Mouse (Mus musculus) embryo, embryonic 9.5 days (tissue): ENCODE measurements around the gene Mark1.

ENCODE experiments used
- DNase-seq: peaks from one replicate; pipeline ENCODE4 v3.0.0-alpha.2; 2017; ENCODE audit errors: extremely low spot score

The Mark1 gene

DNA sequence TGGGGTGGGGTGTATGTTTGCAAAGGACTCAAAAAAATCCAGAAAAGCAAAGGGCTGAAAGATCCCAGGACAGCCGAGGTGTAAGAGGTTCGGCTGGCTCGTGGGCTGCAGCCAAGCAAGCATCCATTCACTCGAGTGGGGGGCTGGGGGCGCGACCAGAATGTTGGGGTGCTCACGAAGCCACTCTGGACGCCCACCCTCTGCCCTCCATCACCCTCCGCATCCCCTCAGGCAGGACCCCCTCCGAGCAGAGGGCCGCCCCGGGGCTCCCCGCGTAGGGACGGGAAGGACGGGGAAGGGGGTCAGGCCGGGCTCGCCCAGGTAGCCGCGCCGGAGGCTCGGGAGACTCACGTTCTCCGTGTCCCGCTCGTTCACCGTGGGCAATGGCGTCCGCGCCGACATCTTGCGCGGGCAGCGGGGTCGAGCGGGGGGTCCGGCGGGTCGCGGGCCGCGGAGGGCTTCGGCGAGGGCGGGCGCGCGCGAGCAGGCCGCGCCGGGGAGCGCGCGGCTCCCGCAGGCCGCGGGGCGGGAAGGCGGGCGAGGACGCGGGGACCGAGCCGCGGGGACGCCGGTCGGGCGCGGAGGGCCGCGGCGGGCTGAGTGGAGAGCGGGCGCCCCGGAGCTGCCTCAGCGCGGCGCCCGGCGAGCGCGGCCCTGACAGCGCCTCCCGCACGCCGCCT lies at the start of gene Mark1:
Gene Mark1 (minus strand): TSS at position 500 of the 680 bp plus-strand sequence.
- DNase-seq = peak; percentile 58

DNA sequence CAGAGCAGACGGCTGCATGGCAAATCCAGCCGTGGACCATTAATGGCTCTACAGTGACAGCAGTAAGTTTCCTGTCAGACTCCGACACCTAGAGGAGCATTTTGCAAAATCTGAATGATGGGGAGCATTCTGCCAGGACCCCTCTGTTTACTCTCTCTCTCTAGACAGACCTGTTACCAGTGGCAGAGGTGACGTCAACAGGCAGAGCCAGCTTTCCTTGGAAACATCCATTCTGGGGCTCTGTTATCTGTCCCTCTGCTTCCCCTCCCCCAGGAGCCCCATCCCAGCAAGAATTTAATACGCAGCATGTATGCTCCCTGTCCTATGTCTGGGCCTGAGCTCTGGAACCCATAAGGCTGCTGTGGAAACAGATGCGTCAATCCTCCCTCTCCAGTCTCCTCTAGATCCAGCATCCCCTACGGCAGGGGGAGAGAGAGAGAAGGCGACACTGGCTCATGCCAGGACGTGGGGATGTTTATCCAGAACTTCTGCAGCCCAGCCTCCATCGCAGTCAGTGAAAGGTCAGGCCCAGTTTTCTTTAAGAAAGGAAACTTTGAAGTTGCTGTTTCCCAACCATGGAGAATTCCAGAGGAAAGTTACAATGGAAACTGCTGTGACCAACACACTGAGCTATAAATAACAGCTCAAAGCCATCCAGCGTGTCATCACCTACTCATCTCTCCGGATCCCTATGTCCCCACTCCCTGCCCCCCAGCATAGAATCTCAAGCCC lies 48.3 kb upstream of the Mark1 start:
- no peak for DNase-seq

DNA sequence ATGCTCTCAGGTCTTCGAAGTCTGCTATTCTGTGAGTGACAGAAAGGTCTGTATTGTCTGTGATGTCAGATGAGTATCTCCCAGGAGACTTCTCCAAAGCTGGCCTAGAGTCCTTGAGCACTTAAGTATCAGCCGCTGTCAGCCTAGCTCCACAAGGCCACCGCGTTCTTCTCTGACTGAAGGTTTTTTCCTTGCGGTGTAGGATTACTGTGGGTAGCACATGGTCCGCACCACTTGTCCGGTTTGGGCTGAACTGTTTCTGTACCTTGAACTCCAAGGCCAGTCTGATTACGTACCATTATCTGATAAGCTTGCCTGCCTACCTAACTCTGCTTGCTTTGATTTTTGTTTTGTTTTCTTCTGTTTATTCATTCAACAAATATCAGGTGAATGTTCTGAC lies 47.1 kb upstream of the Mark1 start:
- DNase-seq = no peak

DNA sequence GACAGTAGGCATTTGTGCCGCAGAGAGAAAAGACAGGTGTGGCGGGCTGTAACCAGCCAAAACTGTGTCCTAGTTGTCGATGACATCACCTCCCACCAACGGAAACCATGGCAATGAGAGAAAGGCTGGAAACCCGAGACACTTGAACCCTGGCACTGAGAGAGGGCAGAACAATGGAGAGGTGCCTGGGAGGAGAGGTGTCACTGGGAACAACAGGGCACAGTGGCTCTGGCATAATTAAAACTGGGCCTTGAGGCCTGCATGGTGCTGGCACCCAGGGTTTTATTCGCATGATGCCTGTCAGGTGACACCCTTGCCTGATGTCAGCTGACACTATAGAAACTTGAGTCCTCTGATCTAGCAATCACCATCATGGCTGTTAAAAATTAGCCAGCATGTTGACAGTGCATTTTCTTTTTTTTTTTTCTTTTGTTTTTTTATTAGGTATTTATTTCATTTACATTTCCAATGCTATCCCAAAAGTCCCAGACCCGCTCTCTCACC lies 38.9 kb upstream of the Mark1 start:
- DNase-seq = no peak

DNA sequence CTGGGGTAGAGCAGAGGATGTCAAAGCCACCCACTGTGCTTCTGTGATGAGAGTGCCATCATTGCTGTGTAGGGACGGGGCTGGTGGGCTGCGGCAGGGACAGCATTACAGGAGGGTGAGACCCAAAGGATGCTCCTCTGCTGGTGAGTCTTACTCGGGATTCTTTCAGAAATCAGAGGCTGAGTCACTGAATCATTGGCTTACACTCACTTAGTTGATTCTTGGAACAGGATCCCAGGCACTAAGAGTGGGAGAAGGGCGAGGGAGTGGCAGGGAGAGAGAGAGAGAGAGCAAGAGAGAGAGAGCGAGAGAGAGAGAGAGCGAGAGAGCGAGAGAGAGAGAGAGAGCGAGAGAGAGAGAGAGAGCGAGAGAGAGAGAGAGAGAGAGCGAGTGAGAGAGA lies 31.2 kb upstream of the Mark1 start:
- no peak for DNase-seq

DNA sequence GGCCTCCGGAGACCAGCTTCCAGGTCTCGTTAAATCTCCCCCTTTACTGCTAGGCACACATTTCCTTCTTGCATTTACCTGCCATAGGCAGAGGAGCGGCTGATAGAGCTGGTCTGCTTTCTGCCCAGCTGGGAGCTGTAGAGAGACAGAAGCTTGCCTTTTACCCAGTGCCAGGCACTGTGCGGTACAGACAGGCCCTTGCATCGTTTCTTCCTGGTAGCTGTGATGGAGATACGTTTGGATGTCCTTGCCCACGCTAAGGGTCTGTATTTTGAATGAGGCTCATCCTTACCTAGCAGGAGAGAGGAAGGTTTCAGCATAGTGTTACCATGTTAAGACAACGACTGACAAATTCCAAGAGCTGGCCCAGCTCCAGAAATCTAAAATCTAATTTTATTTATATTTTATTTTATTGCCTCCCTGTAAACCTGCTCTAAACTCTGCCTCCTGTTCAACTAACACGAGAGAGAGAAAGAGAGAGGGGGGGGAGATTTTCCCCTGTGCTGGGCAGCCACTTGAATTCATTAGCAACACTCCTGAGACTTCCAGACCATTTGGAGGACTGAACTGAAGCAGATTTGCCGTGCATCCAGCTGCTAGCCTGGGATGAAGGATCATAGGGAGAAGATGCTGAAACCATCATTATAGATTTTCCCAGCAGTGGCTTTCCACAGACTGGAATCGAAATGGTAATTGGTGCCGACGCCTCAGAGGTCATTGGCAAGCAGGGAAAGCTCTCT lies 21.2 kb upstream of the Mark1 start:
- no peak for DNase-seq

DNA sequence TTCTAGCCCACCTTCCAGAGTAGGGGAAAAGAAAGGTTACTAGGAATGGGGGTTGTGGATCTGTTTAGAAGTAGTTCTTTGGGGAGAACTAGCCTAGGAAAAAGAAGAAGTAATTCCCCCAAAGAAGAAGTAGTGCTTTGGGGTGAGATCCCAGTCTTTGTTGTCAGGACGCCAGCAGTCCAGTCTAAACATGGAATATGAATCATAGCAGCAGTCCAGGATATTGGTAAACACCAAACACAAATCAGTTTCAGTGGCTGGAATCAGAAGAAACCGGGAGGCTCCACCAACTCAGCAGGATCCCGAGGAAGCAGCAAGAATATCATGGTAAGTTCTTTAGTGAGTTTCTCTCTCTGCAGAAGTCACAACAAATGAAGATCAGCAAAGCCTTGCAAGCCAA lies 13.2 kb upstream of the Mark1 start:
- no peak for DNase-seq

DNA sequence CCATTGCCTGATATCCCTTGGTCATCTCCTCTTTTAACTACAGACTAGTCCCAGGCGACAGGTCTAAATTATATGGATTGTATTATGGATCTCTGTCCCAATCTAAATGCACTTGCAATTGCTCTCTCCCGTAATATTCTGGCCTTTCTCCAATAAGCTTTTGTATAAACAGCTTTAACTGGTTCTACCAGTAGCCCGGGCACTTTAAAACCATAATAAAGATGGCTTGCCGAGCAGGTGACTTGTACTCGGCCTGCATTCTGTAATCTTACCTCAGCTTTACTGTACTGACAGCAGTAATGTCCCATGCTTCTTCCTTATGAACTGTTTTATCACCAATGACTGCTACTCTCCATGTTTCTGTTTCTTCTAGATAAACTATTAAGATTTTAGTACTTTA lies 7.7 kb upstream of the Mark1 start:
- DNase-seq = no peak

DNA sequence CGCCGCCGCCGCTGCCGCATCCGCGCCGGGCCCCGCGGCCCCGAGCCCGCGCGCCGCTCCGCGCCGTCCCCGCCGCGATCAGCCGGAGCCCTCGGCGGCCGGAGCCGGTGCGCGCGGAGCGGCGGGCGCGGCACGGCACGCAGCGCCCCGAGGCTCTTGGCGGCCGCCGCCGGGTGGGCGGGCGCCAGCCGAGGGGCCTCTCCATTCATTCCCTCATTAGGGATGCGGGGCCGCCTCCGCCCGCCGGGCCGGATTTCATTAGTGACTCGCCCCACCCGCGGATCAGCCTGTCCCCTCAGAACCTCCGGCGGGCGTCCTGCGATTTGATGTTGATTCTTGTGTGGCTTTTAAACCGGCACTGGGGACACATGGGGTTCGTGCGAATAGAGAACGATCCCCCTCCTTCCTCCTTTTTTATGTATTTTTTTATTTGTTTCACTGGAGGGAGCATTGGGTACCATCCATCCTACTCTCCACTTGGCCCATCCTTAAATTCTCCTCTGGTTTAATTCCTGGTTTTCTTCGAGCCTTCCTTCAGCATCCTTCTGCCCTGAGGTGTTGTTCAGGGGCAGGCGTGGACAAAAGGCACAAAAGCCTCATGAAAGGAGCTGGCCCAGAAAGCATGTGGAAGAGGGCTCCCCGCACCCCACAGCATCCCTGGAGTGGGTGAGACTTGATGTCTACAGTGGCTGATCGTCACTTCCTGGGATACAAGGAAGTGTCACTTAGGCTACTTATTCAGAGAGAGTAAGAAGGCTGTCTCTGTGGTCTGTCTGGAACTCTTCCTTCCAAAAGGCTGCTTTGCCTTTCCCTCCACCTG lies 620 bp upstream of the Mark1 start:
- peak; percentile 51 for DNase-seq

DNA sequence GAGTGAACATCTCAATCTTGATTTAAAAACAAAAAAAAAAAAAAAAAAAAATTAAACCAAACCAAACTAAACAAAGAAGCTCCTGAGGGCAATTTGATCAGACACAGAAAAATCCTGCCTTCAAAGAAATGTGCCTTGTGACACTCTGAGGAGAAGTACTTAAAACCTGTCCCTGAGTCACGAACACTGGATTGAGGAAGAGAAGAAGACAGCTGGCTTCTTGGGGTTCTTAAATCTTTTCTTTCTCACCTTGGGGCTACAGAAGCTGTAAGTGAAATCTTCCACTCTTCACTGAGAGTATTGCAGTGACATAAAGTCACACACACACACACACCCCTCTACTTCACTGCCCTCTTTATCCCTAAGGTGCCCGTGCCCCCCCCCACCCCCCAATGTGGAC lies 739 bp downstream of the Mark1 start:
- DNase-seq = no peak

DNA sequence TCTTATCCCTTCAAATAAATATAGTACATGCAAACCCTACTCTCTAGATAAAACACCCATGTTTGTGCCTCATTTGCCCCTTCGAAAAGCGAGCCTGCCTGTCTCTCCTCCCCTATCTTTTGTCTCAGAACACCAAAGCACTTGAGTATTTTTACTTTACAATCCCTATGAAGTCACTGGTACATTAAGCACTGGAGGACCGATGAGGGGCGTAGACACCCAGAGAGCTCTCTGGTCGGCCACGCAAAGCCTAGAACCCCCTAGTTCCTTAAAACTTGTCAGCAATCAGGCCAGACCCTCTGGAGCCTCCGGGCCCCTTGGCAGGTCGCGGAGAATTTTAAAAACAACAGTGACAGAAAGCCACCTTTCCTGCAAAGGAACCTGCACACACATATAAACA lies 1.2 kb downstream of the Mark1 start:
- DNase-seq = no peak

DNA sequence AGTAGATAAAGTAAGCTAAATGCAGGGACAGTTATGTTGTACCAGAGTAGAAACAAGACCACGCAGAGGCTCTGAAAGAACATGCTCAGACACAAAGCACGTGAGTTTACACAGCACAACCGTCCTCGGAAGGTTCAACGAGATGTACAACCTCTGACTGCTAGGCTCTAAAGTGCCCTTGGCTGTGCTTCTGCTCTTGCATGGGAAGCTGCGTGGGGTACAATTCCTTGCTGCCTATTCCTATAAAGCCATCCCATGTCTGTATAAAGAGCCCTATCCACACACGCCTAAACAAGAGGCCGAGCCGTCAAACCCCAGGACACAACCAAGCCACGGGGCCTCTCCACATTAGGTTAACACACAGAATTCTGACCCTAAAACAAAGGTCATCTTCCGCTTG lies 1.9 kb downstream of the Mark1 start:
- no peak for DNase-seq

DNA sequence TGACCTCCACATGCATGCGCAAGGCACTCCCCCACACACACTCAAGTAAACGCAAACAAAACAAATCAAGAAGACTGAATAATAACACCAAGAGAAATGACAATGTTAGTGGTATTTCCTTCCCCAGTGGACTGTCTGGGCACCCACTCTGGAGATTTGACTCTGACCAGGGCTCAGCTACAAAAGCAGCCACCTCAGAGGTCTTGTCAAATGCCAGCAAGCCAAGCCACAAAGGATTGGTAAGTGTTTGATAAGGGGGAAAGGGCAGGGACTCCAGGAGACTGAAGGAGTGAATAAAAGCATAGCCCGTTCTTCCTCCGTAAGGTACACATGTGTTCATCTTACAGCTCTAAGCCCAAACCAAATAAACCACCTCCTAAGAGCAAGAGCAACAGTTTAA lies 4.0 kb downstream of the Mark1 start:
- no peak for DNase-seq

DNA sequence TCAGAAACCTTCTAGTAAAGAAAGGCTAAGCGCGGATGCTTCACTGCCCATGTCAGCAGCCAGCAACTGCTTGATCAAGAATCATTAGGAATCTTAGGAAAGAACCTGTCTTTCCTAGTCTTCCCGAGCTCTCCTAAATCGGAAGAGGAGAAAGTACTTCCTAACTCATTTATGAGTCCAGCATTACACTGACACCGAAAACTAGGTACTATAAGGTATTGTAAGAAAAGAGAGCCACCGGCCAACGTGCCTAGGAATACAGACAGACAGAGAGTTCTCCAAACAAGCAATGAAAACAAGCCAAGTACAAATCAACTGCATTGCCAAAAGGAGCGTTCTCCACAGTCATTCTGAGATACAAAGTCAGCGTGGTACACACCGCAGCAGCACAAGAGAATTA lies 8.2 kb downstream of the Mark1 start:
- no peak for DNase-seq

DNA sequence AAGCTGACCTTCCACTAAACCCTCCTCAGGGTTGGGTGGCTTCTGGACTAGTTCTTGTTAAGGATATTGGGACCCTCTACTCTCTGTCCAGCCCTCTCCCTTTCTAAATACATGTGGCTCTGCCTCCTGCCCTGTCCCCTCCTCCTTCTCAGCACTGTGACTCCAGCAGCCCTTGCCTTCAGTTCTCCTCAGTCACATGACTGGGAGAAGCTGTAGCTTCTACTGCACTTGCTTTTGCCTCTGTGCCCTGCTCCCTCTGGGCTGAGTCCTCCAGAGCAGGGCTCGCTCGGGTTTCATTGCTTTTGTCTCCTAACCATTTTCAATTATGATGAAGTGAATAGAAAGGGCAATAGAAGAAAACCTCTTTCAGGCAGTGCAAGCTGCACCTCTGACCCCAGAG lies 12.6 kb downstream of the Mark1 start:
- DNase-seq = no peak

DNA sequence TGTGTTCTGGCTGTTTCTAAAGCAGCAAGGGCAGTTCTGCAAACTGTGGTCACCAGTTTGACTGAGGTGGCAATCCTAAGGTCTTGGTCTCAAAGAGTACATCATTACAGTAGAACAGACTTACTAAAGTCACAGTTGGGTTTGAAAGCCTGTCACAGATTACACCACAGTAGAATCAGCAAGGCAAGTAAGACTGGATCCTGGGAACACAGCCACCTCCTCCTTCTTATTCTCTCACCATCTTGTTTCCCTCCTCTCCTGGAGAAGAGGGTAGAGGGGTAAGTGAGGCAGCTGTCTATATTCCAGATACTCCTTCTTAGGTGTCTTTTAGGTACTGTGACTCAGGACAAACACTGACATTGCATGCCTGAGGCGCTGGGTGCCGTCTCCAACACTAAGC lies 14.6 kb downstream of the Mark1 start:
- DNase-seq = no peak

DNA sequence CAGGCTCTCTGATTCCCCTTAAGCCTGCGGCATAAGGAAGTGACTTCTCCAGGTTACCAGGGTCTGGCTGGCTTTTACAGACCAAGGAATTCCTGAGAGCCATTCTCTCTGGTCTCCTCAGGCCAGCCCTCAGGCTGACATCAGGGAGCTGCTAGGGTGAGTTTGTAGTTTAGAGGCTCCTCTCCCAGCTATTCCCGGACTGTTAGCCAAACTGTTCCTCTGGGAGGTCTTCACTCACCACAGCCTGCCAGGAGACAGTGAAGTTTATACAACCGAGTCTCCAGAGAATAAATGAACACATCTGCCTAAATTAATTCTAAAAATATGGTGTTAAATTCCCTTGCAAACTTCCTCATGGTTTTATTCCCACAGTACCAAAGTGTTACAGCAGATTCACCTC lies 15.6 kb downstream of the Mark1 start:
- no peak for DNase-seq

DNA sequence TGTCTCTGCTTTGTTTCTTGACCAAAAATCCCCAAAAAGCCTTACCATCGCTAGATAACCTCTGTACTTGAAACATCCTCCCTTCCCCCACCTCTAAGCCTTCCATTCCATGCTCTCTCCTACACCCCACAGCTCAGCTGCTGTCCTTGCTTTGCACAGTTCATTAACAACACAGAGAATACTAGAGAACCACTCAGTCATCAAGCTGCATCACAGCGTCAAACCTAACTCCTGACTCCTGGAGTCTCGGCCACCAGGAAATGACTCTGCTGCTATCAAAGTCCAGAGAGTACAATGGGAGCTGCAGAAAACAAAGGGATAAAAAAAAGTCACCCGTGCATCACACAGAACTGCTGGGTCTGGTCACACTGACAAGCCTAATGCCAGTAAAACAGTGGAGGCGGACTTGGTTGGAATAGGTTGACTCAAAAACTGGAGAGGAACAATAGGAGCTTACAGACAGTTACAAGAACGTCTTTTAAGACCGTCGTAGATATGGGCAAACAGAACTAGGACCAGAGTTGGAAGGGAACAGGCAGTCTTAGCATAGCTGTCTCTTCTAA lies 27.1 kb downstream of the Mark1 start:
- no peak for DNase-seq

DNA sequence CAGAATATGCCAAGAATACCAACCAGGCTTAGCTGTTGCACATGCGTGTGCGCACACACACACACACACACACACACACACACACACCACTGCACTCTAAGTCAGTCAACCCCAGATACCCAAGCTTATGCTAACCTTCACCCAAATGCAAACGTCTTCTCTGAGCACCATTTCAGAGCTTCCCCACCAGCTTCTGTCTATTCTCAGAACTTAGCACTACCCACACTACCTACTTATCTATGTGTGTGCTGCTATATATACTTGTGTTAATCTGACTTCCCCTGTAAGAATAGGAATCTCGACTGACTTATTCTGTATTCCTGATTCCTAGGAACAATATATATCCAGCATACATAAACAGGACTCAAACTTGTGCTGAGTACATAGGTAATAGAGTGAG lies 30.0 kb downstream of the Mark1 start:
- no peak for DNase-seq

DNA sequence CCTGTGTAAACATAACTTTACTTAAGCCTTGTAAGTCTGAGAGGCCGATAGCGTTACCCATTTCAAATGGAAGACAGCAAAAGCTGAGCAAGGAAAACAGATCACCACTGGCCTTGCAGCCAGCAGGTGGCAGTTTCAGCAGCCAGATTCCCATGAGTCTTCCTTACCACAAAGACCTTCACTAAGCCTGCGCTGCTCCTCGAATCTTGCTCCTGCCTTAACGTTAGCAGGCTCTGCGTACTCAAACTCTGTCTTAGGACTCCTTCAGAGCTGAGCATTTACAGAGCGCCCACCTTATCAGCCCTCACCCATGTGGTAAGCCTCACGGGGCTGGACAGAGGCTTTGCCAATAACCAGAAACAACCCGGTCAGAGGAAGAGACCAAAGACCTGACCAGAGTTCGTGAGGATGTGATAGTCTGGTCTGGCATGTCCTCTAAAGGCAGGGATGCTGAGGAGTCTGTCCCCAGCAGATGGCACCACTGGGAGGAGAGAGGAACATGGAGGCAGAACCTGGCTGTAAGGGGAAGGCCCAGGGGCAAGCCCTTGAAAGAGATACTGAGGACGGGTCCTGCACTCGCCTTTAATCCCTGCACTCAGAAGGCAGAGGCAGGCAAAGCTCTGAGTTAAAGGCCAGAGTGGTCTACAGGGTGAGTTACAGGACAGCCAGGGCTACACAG lies 33.5 kb downstream of the Mark1 start:
- DNase-seq = peak; percentile 56

DNA sequence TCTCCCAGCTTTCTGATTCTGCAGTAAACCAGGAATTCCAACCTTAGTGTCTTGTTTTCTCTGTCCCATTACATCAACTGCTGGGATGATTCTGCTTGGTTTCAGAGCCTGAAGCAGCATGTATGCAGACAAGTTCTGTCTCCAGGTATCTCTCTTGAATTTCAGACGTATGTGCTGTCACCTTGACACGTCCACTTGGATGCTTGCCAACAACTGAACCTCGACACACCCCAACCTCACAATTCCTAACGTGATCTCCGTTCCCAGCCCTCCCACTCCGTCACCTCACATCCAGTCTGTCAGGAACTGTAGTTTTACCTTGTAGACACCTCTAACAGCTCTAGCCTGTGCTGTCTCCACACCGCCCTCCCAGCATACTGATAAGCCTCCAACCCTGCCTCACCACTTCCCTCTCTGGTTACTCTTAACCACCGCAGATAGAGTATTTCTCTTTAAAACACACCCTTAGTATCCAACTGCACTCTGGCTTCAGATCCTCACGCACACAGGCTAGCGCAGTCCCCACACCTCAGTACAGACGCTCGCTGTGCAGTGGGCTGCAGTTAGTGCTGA lies 36.2 kb downstream of the Mark1 start:
- no peak for DNase-seq
